Mouse (Mus musculus) kidney, postnatal 0 days (tissue): ENCODE measurements around the gene Opa3. TPM values are rescaled to one million over a fixed set of nuclear protein-coding genes. Genes with fewer than 3 reads are reported as not detected.

Source experiments
- ATAC-seq: fragments of 200-750 bp; cut with Nextera tagmentation; replicated peaks from 2 replicates; pipeline ENCODE4 v1.8.0; 2017; ENCODE audit warnings: low read depth, moderate number of reproducible peaks, moderate TSS enrichment, moderate library complexity; ENCODE audit not compliant: low FRiP score
- DNase-seq: peaks from one replicate; pipeline ENCODE4 v3.0.0-alpha.2; 2016; ENCODE audit warnings: low spot score
- H3K27ac ChIP-seq: fragments of 300-500 bp; sonication (generic); 2 replicates; pipeline ENCODE4 v1.5.1; 2014; ENCODE audit warnings: mild to moderate bottlenecking
- H3K27me3 ChIP-seq: fragments of 300-500 bp; sonication (generic); 2 replicates; pipeline ENCODE4 v1.6.1; 2014; ENCODE audit warnings: low read length, mixed read lengths; ENCODE audit not compliant: insufficient read depth
- H3K36me3 ChIP-seq: fragments of 300-500 bp; sonication (generic); 2 replicates; pipeline ENCODE4 v1.6.1; 2014; ENCODE audit warnings: low read length, mixed read lengths; ENCODE audit not compliant: insufficient read depth
- H3K4me1 ChIP-seq: fragments of 300-500 bp; sonication (generic); replicated peaks from 2 replicates; pipeline ENCODE4 v1.6.1; 2014; ENCODE audit warnings: antibody characterized with exemption, low read length, mixed read lengths; ENCODE audit not compliant: insufficient read depth
- H3K4me2 ChIP-seq: fragments of 300-500 bp; sonication (generic); 2 replicates; pipeline ENCODE4 v1.6.1; 2014; ENCODE audit warnings: mild to moderate bottlenecking, low read length, moderate library complexity, mixed read lengths
- H3K4me3 ChIP-seq: fragments of 300-500 bp; sonication (generic); replicated peaks from 2 replicates; pipeline ENCODE4 v1.5.1; 2014; ENCODE audit warnings: low read depth, low read length
- H3K9ac ChIP-seq: fragments of 300-500 bp; sonication (generic); 2 replicates; pipeline ENCODE4 v1.6.1; 2014; ENCODE audit warnings: low read depth, low read length
- H3K9me3 ChIP-seq: fragments of 300-500 bp; sonication (generic); replicated peaks from 2 replicates; pipeline ENCODE4 v1.6.1; 2016; ENCODE audit warnings: low read length, inconsistent platforms, mixed read lengths
- CTCF ChIP-seq: IDR thresholded peaks from 2 replicates; pipeline ENCODE4 v1.5.1; 2016; ENCODE audit warnings: antibody characterized with exemption, low read depth, mild to moderate bottlenecking, moderate library complexity
- WGBS: fragments of 180-500 bp; shearing (Covaris S2); extraction: QIAGEN DNeasy Blood & Tissue Kit; methylation state at CpG from one replicate; pipeline ENCODE4 v1.1.7; 2014; 5-methylcytosine and 5-hydroxymethylcytosine counted together
- polyA plus RNA-seq: library from polyadenylated mRNA; unstranded; fragments of >200 nt; fragmentation: Nextera tagmentation; extraction: Ambion mirVana; gene quantifications from 2 replicates; pipeline ENCODE4 v1.2.1, GENCODE M21; 2015

Opa3 gene
- polyA plus RNA-seq, 1 experiment from 2014 or later = 30.4 TPM

- no peak for TF ChIP-seq CTCF
- DNase-seq (no peak), ATAC-seq (no peak)
- no peak overlapping the region for H3K9ac ChIP-seq
- 78% methylated on average over 4 of the region's 4 CpGs for WGBS
- H3K9me3 ChIP-seq = no peaks in the 10 kb centered on the region
- no peak overlapping the region for H3K27ac ChIP-seq
- H3K36me3 ChIP-seq = peaks cover 18% of the 10 kb centered on the region
- H3K4me3 ChIP-seq = no peak overlapping the region
- no peaks in the 10 kb centered on the region for H3K27me3 ChIP-seq
- H3K4me2 ChIP-seq = no peak overlapping the region
- no peaks in the 10 kb centered on the region for H3K4me1 ChIP-seq
Observed at GRCm38 (mm10) chr7:19252078-19252477, 23.9 kb downstream of the Opa3 start.

GRCm38 (mm10) chr7:19253437-19253836, 25.3 kb downstream of the Opa3 start:
- H3K4me1 ChIP-seq = no peaks in the 10 kb centered on the region
- H3K27ac ChIP-seq = no peak overlapping the region
- ATAC-seq (no peak), DNase-seq (no peak)
- no peak overlapping the region for H3K9ac ChIP-seq
- H3K36me3 ChIP-seq = peaks cover 26% of the 10 kb centered on the region
- no peaks in the 10 kb centered on the region for H3K9me3 ChIP-seq
- no peak for TF ChIP-seq CTCF
- no peaks in the 10 kb centered on the region for H3K27me3 ChIP-seq
- H3K4me3 ChIP-seq = no peak overlapping the region
- H3K4me2 ChIP-seq = no peak overlapping the region
- 57% methylated on average over 5 of the region's 5 CpGs for WGBS

GRCm38 (mm10) chr7:19255395-19255794, 27.3 kb downstream of the Opa3 start:
- Histone ChIP-seq H3K4me2 (no peak overlapping the region), H3K9ac (no peak overlapping the region), H3K4me1 (no peaks in the 10 kb centered on the region), H3K36me3 (peaks cover 42% of the 10 kb centered on the region), H3K4me3 (no peak overlapping the region), H3K9me3 (no peaks in the 10 kb centered on the region), H3K27me3 (no peaks in the 10 kb centered on the region), H3K27ac (no peak overlapping the region)
- WGBS = 91% methylated on average over 17 of the region's 17 CpGs
- ATAC-seq (no peak), DNase-seq (no peak)
- TF ChIP-seq CTCF = no peak

- Histone ChIP-seq H3K9me3 (no peaks in the 10 kb centered on the region), H3K4me3 (no peak overlapping the region), H3K27me3 (no peaks in the 10 kb centered on the region), H3K4me1 (no peaks in the 10 kb centered on the region), H3K27ac (no peak overlapping the region), H3K36me3 (peaks cover 52% of the 10 kb centered on the region), H3K4me2 (no peak overlapping the region), H3K9ac (no peak overlapping the region)
- WGBS = 80% methylated on average over 7 of the region's 7 CpGs
- ATAC-seq (no peak), DNase-seq (no peak)
- TF ChIP-seq CTCF = no peak
Observed at GRCm38 (mm10) chr7:19256567-19256966, 28.4 kb downstream of the Opa3 start.

- no peak overlapping the region for H3K9ac ChIP-seq
- H3K27ac ChIP-seq = no peak overlapping the region
- DNase-seq = peak; percentile 90
- no peaks in the 10 kb centered on the region for H3K9me3 ChIP-seq
- H3K4me3 ChIP-seq = no peak overlapping the region
- peaks cover 61% of the 10 kb centered on the region for H3K36me3 ChIP-seq
- no peaks in the 10 kb centered on the region for H3K4me1 ChIP-seq
- 41% methylated on average over 11 of the region's 11 CpGs for WGBS
- ATAC-seq = peak; percentile 86
- no peaks in the 10 kb centered on the region for H3K27me3 ChIP-seq
- H3K4me2 ChIP-seq = no peak overlapping the region
- TF ChIP-seq CTCF = no peak
Observed at GRCm38 (mm10) chr7:19257390-19258022, 29.4 kb downstream of the Opa3 start.

GRCm38 (mm10) chr7:19258336-19258735, 30.2 kb downstream of the Opa3 start:
- H3K27ac ChIP-seq = no peak overlapping the region
- WGBS = 58% methylated on average over 3 of the region's 3 CpGs

GRCm38 (mm10) chr7:19265147-19265546, 37.0 kb downstream of the Opa3 start:
- Histone ChIP-seq H3K4me1 (peaks cover 17% of the 10 kb centered on the region), H3K4me2 (no peak overlapping the region), H3K36me3 (peaks cover 36% of the 10 kb centered on the region), H3K27ac (no peak overlapping the region), H3K9me3 (no peaks in the 10 kb centered on the region), H3K4me3 (no peak overlapping the region), H3K27me3 (no peaks in the 10 kb centered on the region), H3K9ac (no peak overlapping the region)
- WGBS = 61% methylated on average over 7 of the region's 7 CpGs
- no peak for TF ChIP-seq CTCF
- ATAC-seq = no peak
- DNase-seq = no peak

More at GRCm38 (mm10) chr7:19258336-19258735, 30.2 kb downstream of the Opa3 start:
- H3K4me3 ChIP-seq = no peak overlapping the region
- TF ChIP-seq CTCF = no peak
- H3K4me1 ChIP-seq = no peaks in the 10 kb centered on the region
- peaks cover 68% of the 10 kb centered on the region for H3K36me3 ChIP-seq
- no peak for DNase-seq
- no peak overlapping the region for H3K4me2 ChIP-seq
- no peak for ATAC-seq
- H3K9me3 ChIP-seq = no peaks in the 10 kb centered on the region
- H3K27me3 ChIP-seq = no peaks in the 10 kb centered on the region
- no peak overlapping the region for H3K9ac ChIP-seq
